Mouse (Mus musculus) embryonic facial prominence, embryonic 14.5 days (tissue): ENCODE measurements around the gene Gcnt7. TPM values are rescaled to one million over a fixed set of nuclear protein-coding genes. Genes with fewer than 3 reads are reported as not detected.

Experiments used
- ATAC-seq: fragments of 200-750 bp; cut with Nextera tagmentation; 2 replicates; pipeline ENCODE4 v1.8.0; 2017; ENCODE audit warnings: low read depth, moderate number of reproducible peaks, moderate TSS enrichment
- DNase-seq: peaks from one replicate; pipeline ENCODE4 v3.0.0-alpha.2; 2015; ENCODE audit warnings: low spot score
- H3K27ac ChIP-seq: fragments of 300-500 bp; sonication (generic); replicated peaks from 2 replicates; pipeline ENCODE4 v1.5.1; 2014; ENCODE audit warnings: low read depth, mild to moderate bottlenecking, low read length, moderate library complexity
- H3K27me3 ChIP-seq: fragments of 300-500 bp; sonication (generic); replicated peaks from 2 replicates; pipeline ENCODE4 v1.6.1; 2014; ENCODE audit warnings: low read length; ENCODE audit not compliant: control insufficient read depth, insufficient read depth
- H3K36me3 ChIP-seq: fragments of 300-500 bp; sonication (generic); 2 replicates; pipeline ENCODE4 v1.6.1; 2014; ENCODE audit warnings: low read length, mixed read lengths; ENCODE audit not compliant: control insufficient read depth, insufficient read depth
- H3K4me1 ChIP-seq: fragments of 300-500 bp; sonication (generic); 2 replicates; pipeline ENCODE4 v1.6.1; 2014; ENCODE audit warnings: antibody characterized with exemption, low read length; ENCODE audit not compliant: control insufficient read depth, insufficient read depth
- H3K4me2 ChIP-seq: fragments of 300-500 bp; sonication (generic); 2 replicates; pipeline ENCODE4 v1.6.1; 2014; ENCODE audit warnings: low read depth, mild to moderate bottlenecking, low read length, moderate library complexity, mixed read lengths
- H3K4me3 ChIP-seq: fragments of 300-500 bp; sonication (generic); 2 replicates; pipeline ENCODE4 v1.5.1; 2014; ENCODE audit warnings: low read depth, mild to moderate bottlenecking, low read length
- H3K9ac ChIP-seq: fragments of 300-500 bp; sonication (generic); 2 replicates; pipeline ENCODE4 v1.6.1; 2014; ENCODE audit warnings: low read depth, mild to moderate bottlenecking, low read length, moderate library complexity, mixed read lengths
- H3K9me3 ChIP-seq: fragments of 300-500 bp; sonication (generic); 2 replicates; pipeline ENCODE4 v1.6.1; 2016; ENCODE audit warnings: low read length; ENCODE audit not compliant: control insufficient read depth
- WGBS: fragments of 180-500 bp; shearing (Covaris S2); extraction: QIAGEN DNeasy Blood & Tissue Kit; methylation state at CpG from one replicate; pipeline ENCODE4 v1.1.7; 2014; 5-methylcytosine and 5-hydroxymethylcytosine counted together
- polyA plus RNA-seq: library from polyadenylated mRNA; unstranded; fragments of >200 nt; fragmentation: Nextera tagmentation; extraction: Ambion mirVana; gene quantifications from 2 replicates; pipeline ENCODE4 v1.2.1, GENCODE M21; 2014

Gene Gcnt7
- polyA plus RNA-seq, 1 experiment from 2014 or later = 0.67 TPM

DNA sequence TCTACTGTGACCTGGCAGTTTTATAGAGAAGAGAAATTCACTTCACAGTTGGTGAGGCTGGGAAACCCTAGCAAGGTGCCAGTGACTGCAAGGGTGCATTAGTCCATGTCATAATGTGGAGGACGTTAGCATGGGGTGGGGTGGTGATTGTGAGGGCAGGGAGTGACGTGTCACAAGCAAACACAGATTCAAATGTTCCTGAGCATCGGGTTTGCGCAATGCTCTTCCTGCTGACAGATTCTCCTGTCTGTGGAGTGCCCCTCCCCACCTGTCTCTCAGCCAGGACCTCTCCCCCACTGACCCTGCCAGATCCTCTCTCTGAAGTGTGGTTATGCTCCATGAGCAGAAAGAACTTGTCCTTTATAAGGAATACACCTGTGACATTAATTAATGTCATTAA lies 10.1 kb downstream of the Gcnt7 start:
- Histone ChIP-seq H3K4me1 (no peaks in the 10 kb centered on the region), H3K27me3 (no peaks in the 10 kb centered on the region), H3K9ac (no peak overlapping the region), H3K4me2 (no peak overlapping the region), H3K9me3 (no peaks in the 10 kb centered on the region), H3K36me3 (peaks cover 84% of the 10 kb centered on the region), H3K27ac (no peak overlapping the region), H3K4me3 (no peak overlapping the region)
- DNase-seq = no peak
- ATAC-seq = no peak
- WGBS = 88% methylated on average over 4 of the region's 4 CpGs

DNA sequence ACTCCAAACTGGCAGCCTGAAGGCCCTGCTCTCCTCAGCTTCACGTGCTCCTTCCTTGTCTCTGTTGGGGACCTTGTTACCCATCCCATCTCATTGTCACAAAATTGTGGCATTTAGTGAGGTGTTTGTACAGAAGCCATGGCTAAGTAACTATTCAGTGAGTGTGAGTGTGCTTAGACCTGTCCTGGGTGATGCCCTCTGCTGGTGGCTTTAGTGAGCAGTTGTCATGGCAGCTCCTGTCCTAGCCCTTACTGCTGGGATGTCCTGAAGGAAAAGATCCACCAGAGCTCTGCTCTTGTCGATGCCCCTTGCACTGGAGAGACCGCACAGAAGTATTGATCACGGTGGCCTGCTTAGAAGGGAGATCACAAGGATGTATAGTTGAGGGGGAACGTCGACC lies 11.1 kb downstream of the Gcnt7 start:
- Histone ChIP-seq H3K4me1 (no peaks in the 10 kb centered on the region), H3K4me2 (no peak overlapping the region), H3K9ac (no peak overlapping the region), H3K27ac (no peak overlapping the region), H3K9me3 (no peaks in the 10 kb centered on the region), H3K36me3 (peaks cover 74% of the 10 kb centered on the region), H3K4me3 (no peak overlapping the region), H3K27me3 (no peaks in the 10 kb centered on the region)
- WGBS = 85% methylated on average over 6 of the region's 6 CpGs
- no peak for DNase-seq
- ATAC-seq = no peak

DNA sequence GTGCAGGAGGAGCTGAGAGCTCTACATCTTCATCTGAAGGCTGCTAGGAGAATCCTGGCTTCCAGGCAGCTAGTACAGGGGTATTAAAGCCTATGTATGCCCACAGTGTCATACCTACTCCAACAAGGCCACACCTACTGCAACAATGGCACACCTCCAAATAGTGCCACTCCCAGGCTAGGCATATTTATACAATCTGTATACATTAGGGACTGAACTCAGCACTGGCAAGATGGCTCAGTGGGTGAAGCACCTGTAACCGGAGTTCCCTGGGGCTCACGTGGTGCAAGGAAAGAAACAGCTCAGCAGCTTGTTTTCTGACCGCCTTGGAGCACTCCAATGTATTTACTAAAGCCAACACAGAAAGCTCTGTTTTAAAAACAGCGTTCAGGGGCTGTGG lies 12.8 kb downstream of the Gcnt7 start:
- H3K4me2 ChIP-seq = no peak overlapping the region
- no peaks in the 10 kb centered on the region for H3K27me3 ChIP-seq
- ATAC-seq (no peak), DNase-seq (no peak)
- no peak overlapping the region for H3K9ac ChIP-seq
- H3K27ac ChIP-seq = no peak overlapping the region
- H3K4me3 ChIP-seq = no peak overlapping the region
- peaks cover 57% of the 10 kb centered on the region for H3K36me3 ChIP-seq
- WGBS = 92% methylated on average over 4 of the region's 4 CpGs
- H3K4me1 ChIP-seq = peaks cover 12% of the 10 kb centered on the region
- H3K9me3 ChIP-seq = no peaks in the 10 kb centered on the region

DNA sequence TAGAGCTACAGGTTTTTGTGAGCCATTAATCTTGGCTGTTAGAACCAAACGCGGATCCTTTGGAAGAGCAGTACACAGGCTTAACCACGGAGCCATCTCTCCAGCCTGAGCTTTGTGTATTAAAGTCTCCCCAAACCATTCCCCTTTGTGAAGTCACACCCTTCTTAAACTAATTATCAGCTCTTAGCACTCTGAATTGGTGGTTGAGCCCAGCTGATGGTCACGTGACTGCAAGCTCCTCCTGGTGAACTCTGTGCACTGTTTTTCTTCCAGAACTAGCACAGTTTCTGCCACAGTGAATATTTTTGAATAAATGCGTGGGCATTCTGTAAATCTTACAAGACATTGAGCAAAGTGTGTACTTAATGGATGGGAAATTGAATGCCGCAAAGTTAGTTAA lies 17.2 kb downstream of the Gcnt7 start:
- H3K9ac ChIP-seq = peak overlapping the region; percentile 76
- DNase-seq = no peak
- H3K9me3 ChIP-seq = no peaks in the 10 kb centered on the region
- peaks cover 12% of the 10 kb centered on the region for H3K4me1 ChIP-seq
- H3K27me3 ChIP-seq = no peaks in the 10 kb centered on the region
- H3K27ac ChIP-seq = no peak overlapping the region
- H3K4me3 ChIP-seq = peak overlapping the region; percentile 83
- no peak for ATAC-seq
- WGBS = 31% methylated on average over 6 of the region's 6 CpGs
- H3K36me3 ChIP-seq = peaks cover 13% of the 10 kb centered on the region
- peak overlapping the region; percentile 78 for H3K4me2 ChIP-seq

DNA sequence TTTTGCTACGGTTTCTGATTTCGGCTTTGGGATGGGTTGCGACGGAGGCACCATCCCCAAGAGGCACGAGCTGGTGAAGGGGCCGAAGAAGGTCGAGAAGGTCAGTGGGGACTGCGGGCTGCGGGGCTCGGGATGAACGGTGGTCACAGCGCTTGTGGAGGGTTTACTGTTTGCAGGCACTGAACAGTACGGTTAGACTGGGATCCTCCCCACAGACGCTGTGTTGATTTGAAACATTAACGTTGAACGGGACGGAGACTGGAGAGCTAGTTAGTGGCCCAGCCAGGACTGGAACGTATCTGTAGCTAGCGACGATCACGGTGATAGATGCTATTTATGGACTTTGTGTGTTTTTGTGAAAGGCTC lies 17.8 kb downstream of the Gcnt7 start:
- no peak for DNase-seq
- H3K9me3 ChIP-seq = no peaks in the 10 kb centered on the region
- peak overlapping the region; percentile 76 for H3K9ac ChIP-seq
- H3K27me3 ChIP-seq = no peaks in the 10 kb centered on the region
- peaks cover 12% of the 10 kb centered on the region for H3K4me1 ChIP-seq
- peak overlapping the region; percentile 57; the same call in 1 of the 2 replicates for H3K27ac ChIP-seq
- WGBS = under 1% methylated on average over 21 of the region's 21 CpGs
- peaks cover 7% of the 10 kb centered on the region; the same call in 1 of the 2 replicates for H3K36me3 ChIP-seq
- H3K4me3 ChIP-seq = peak overlapping the region; percentile 83
- peak; percentile 64 for ATAC-seq
- peak overlapping the region; percentile 78 for H3K4me2 ChIP-seq

DNA sequence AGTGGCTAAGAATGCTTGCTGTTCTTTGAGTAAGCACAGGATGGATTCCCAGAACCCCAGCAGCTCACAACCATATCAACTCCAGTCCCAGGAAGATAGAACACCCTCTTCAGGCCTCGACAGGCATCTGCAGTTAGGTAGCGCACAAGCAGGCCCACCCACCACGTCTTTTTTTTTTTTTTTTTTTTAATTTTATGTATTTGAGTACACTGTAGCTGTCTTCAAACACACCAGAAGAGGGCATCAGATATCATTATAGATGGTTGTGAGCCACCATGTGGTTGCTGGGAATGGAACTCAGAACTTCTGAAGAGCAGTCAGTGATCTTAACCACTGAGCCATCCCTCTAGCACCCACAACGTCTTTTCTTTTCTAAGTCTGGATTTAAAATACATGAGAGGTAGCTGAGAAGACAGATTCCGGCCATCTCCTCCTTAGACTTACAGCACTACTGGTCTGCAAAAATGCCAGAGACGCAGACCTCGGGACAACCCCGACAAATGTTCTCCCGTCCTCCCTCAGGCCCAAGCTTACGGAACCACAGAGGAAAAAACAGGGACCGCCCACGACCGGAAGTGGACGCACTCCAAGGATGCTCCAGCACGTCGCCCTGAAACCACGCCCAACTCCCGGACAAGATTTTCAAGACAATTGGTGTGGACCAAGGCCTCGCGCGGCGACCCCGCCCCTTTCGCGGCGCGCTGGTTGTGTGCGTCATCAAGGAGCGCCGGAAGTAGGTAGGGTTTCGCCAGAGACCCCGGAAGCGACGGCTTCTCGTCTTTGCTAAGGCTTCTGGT lies 18.4 kb downstream of the Gcnt7 start, which contains the start of gene Rtf2:
Rtf2 (plus strand) TSS at position 714 of the 797 bp plus-strand sequence.
- 2% methylated on average over 34 of the region's 35 CpGs for WGBS
- Histone ChIP-seq H3K4me2 (peak within 1 kb of the TSS; percentile 78), H3K36me3 (0 out of 2 replicates have a peak, but pooled peaks cover 2% of the 10 kb centered on the region), H3K9me3 (no peaks in the 10 kb centered on the region), H3K9ac (peak within 1 kb of the TSS; percentile 76), H3K4me3 (peak within 1 kb of the TSS; percentile 83), H3K4me1 (peaks cover 12% of the 10 kb centered on the region), H3K27ac (peak within 1 kb of the TSS; percentile 57), H3K27me3 (no peaks in the 10 kb centered on the region)
- peak; percentile 96 for ATAC-seq
- DNase-seq = peak; percentile 99

DNA sequence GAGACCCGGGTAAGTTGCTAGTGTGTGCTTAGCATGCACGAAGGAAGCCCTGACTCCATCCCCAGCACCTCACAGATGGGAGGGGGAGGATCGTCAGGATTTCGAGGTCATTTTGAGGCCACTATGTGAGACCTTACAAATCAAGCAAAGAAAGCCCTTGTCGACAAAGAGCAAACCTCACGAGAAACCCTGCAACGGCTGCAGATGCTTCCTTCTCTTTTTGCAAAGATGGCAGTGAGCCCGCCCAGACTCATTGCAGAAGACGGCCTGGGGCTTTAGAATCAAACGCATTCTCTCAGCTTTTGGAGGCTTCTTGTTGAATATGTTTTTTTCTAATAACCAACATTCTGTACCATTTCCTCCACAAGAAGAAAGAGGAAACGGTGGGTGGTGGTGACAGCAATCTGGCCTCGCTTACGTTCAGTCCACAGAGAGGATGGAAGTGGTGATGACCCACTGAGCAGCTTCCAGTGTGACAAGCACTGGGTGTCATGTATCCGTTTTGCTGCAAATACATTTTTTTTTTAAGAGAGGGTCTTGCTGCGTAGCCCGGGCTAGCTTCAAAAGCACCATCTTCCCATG lies 20.9 kb downstream of the Gcnt7 start:
- Histone ChIP-seq H3K27me3 (no peaks in the 10 kb centered on the region), H3K4me1 (peaks cover 12% of the 10 kb centered on the region), H3K9ac (no peak overlapping the region), H3K4me3 (no peak overlapping the region), H3K27ac (no peak overlapping the region), H3K4me2 (no peak overlapping the region), H3K36me3 (no peaks in the 10 kb centered on the region), H3K9me3 (no peaks in the 10 kb centered on the region)
- WGBS = 58% methylated on average over 16 of the region's 16 CpGs
- ATAC-seq = no peak
- DNase-seq = no peak

DNA sequence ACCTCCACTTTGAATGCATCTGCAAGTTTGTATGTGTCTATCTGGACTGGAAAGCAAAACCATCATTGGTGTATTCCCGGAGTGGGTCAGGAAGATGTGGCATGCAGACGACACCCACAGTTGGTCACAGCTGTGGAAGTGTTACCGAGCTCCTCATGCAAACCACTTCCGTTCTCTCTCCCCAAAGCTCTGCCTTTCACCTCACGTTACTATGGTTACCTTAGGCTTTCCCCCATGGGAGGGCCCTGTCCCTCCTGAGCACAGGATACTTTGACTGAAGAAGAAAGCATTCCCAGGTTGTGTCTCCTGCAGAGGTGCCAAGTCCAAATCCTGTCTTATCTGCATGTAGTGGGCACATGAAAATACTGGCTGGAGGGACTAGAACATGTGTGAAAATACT lies 24.6 kb downstream of the Gcnt7 start:
- ATAC-seq = no peak
- H3K4me3 ChIP-seq = no peak overlapping the region
- no peak overlapping the region for H3K4me2 ChIP-seq
- no peak for DNase-seq
- H3K4me1 ChIP-seq = no peaks in the 10 kb centered on the region
- no peaks in the 10 kb centered on the region for H3K27me3 ChIP-seq
- H3K27ac ChIP-seq = no peak overlapping the region
- H3K36me3 ChIP-seq = no peaks in the 10 kb centered on the region
- no peaks in the 10 kb centered on the region for H3K9me3 ChIP-seq
- 43% methylated on average over 5 of the region's 5 CpGs for WGBS
- H3K9ac ChIP-seq = no peak overlapping the region
